Mouse (Mus musculus) kidney, postnatal 0 days (tissue): Measurements from ENCODE around the gene Rhbdf1. TPM values are rescaled to one million over a fixed set of nuclear protein-coding genes. Genes with fewer than 3 reads are reported as not detected.

Source experiments
- ATAC-seq: fragments of 200-750 bp; cut with Nextera tagmentation; replicated peaks from 2 replicates; pipeline ENCODE4 v1.8.0; 2017; ENCODE audit warnings: low read depth, moderate number of reproducible peaks, moderate TSS enrichment, moderate library complexity; ENCODE audit not compliant: low FRiP score
- DNase-seq: peaks from one replicate; pipeline ENCODE4 v3.0.0-alpha.2; 2016; ENCODE audit warnings: low spot score
- H3K27ac ChIP-seq: fragments of 300-500 bp; sonication (generic); 2 replicates; pipeline ENCODE4 v1.5.1; 2014; ENCODE audit warnings: mild to moderate bottlenecking
- H3K27me3 ChIP-seq: fragments of 300-500 bp; sonication (generic); 2 replicates; pipeline ENCODE4 v1.6.1; 2014; ENCODE audit warnings: low read length, mixed read lengths; ENCODE audit not compliant: insufficient read depth
- H3K36me3 ChIP-seq: fragments of 300-500 bp; sonication (generic); 2 replicates; pipeline ENCODE4 v1.6.1; 2014; ENCODE audit warnings: low read length, mixed read lengths; ENCODE audit not compliant: insufficient read depth
- H3K4me1 ChIP-seq: fragments of 300-500 bp; sonication (generic); replicated peaks from 2 replicates; pipeline ENCODE4 v1.6.1; 2014; ENCODE audit warnings: antibody characterized with exemption, low read length, mixed read lengths; ENCODE audit not compliant: insufficient read depth
- H3K4me2 ChIP-seq: fragments of 300-500 bp; sonication (generic); 2 replicates; pipeline ENCODE4 v1.6.1; 2014; ENCODE audit warnings: mild to moderate bottlenecking, low read length, moderate library complexity, mixed read lengths
- H3K4me3 ChIP-seq: fragments of 300-500 bp; sonication (generic); replicated peaks from 2 replicates; pipeline ENCODE4 v1.5.1; 2014; ENCODE audit warnings: low read depth, low read length
- H3K9ac ChIP-seq: fragments of 300-500 bp; sonication (generic); 2 replicates; pipeline ENCODE4 v1.6.1; 2014; ENCODE audit warnings: low read depth, low read length
- H3K9me3 ChIP-seq: fragments of 300-500 bp; sonication (generic); replicated peaks from 2 replicates; pipeline ENCODE4 v1.6.1; 2016; ENCODE audit warnings: low read length, inconsistent platforms, mixed read lengths
- CTCF ChIP-seq: IDR thresholded peaks from 2 replicates; pipeline ENCODE4 v1.5.1; 2016; ENCODE audit warnings: antibody characterized with exemption, low read depth, mild to moderate bottlenecking, moderate library complexity
- WGBS: fragments of 180-500 bp; shearing (Covaris S2); extraction: QIAGEN DNeasy Blood & Tissue Kit; methylation state at CpG from one replicate; pipeline ENCODE4 v1.1.7; 2014; 5-methylcytosine and 5-hydroxymethylcytosine counted together
- polyA plus RNA-seq: library from polyadenylated mRNA; unstranded; fragments of >200 nt; fragmentation: Nextera tagmentation; extraction: Ambion mirVana; gene quantifications from 2 replicates; pipeline ENCODE4 v1.2.1, GENCODE M21; 2015

Rhbdf1 gene
- polyA plus RNA-seq, 1 experiment from 2014 or later: 49.3 TPM

DNA sequence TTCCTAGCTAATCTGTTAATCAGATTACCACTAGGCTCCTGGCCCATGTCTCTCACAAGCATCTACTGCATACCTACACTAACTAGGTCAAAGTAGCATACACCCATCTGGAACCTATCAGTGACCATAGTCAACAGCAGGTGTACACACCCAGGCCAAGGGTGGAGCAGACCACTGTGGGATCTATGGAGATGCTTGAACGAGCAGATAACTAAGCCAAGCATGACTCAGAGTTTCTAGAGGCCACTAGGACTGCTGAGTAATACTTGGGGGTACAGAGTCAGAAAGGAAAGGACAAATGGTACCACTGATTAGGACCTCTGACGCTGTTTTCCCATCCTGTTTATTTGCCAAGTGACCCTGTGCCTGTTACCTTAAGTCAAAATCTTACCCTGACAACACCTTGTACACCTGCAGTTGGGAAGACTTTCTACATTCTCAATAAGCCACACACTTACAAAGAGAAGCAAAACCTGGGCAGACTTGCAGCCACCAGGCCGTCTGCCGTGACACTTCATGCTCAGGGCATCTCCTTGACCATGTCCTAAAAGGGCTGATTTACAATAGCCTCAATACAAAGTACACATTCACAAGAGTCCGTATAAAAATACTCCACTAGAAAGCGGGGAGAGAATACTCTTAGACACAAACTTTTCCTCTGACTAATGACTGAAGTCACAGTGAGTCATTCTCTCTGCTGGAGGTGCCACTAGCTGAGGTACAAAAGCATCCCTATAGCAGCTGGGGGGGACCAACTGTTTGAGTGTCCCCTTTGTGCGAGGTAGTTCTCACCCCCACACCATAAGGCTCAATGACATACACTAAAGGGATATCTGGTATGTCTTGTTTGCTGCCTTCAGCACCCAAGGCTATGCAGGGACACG lies 29.0 kb upstream of the Rhbdf1 start:
- ATAC-seq: no peak
- 81% methylated on average over 8 of the region's 8 CpGs for WGBS

DNA sequence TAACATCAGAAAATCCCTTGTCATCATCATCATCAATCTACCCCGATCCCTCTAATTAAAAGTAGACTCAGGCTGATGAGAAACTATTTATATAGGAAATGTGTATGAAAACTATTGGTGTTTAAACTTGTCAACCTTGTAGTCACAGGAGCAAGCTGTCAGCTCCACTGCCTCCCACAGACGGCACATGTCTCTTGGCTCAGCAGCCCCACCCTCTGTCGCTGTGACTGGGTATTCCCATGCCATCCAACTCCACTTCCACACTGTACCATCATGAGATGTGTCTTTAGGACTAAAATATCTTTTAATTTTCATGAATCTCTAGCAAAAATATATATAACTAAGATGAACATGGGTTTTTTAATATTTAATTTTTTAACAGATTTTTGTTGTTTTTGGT lies 26.2 kb upstream of the Rhbdf1 start:
- H3K9me3 ChIP-seq: no peaks in the 10 kb centered on the region
- H3K4me1 ChIP-seq: peaks cover 10% of the 10 kb centered on the region
- no peaks in the 10 kb centered on the region for H3K27me3 ChIP-seq
- no peak overlapping the region for H3K4me3 ChIP-seq
- H3K9ac ChIP-seq: no peak overlapping the region
- ATAC-seq: no peak
- no peak overlapping the region for H3K27ac ChIP-seq
- no peak overlapping the region for H3K4me2 ChIP-seq
- H3K36me3 ChIP-seq: peaks cover 17% of the 10 kb centered on the region
- DNase-seq: no peak
- TF ChIP-seq CTCF: no peak
- WGBS: 68% methylated on average over 3 of the region's 3 CpGs

More for the DNA sequence above, 29.0 kb upstream of the Rhbdf1 start:
- no peak for DNase-seq
- H3K9me3 ChIP-seq: no peaks in the 10 kb centered on the region
- H3K36me3 ChIP-seq: peaks cover 30% of the 10 kb centered on the region
- no peak overlapping the region for H3K4me2 ChIP-seq
- no peak for TF ChIP-seq CTCF
- no peaks in the 10 kb centered on the region for H3K27me3 ChIP-seq
- H3K4me1 ChIP-seq: no peaks in the 10 kb centered on the region
- H3K4me3 ChIP-seq: no peak overlapping the region
- no peak overlapping the region for H3K9ac ChIP-seq
- no peak overlapping the region for H3K27ac ChIP-seq

DNA sequence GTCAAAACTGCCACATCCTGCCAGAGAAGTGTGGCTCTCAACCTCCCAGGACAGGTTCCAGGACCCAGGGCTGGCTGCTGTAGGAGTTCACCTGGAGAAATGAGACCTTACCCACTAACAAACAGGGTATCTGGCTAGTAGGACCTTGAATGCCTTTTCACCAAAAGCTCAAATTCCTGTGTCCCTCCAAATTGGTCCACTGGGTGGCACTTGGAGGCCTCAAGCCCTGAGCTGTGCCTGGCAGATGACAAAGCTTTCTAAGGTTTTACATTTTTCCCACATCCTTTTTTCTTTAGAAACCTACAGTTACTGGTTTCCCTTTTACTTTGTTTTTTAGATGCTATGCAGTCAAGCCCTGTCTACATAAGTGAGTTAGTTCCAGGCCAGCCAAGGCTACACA lies 25.0 kb upstream of the Rhbdf1 start:
- no peak overlapping the region for H3K27ac ChIP-seq
- peaks cover 12% of the 10 kb centered on the region for H3K4me1 ChIP-seq
- no peaks in the 10 kb centered on the region for H3K9me3 ChIP-seq
- no peaks in the 10 kb centered on the region for H3K27me3 ChIP-seq
- no peak for DNase-seq
- H3K9ac ChIP-seq: no peak overlapping the region
- no peak overlapping the region for H3K4me3 ChIP-seq
- no peak overlapping the region for H3K4me2 ChIP-seq
- TF ChIP-seq CTCF: peak; percentile 55
- no peak for ATAC-seq
- peaks cover 16% of the 10 kb centered on the region for H3K36me3 ChIP-seq

DNA sequence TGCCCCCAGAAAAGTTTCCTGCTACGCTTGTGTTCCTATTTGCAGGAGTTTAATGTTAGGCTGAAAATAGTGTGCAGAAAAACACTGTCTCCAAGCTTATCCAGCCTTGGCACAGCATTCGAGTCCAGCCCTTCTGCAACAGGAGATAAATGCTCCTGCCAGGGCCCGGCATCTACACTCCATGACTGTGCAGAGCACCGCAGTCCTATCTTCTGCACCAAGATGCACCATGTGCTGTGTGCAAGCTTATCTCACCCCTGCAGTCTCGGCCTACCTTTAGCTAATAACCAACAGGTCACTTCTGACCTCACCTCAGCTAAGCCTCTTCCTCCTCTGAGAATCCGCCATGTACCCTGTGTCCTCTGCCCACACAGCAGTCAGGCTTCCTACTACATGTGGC lies 23.5 kb upstream of the Rhbdf1 start:
- H3K36me3 ChIP-seq: peaks cover 20% of the 10 kb centered on the region
- H3K27me3 ChIP-seq: no peaks in the 10 kb centered on the region
- H3K4me1 ChIP-seq: peaks cover 12% of the 10 kb centered on the region
- no peak overlapping the region for H3K4me2 ChIP-seq
- no peak overlapping the region for H3K4me3 ChIP-seq
- WGBS: 94% methylated on average over 6 of the region's 6 CpGs
- ATAC-seq (no peak), DNase-seq (no peak)
- no peak overlapping the region for H3K27ac ChIP-seq
- TF ChIP-seq CTCF: no peak
- no peak overlapping the region for H3K9ac ChIP-seq
- H3K9me3 ChIP-seq: no peaks in the 10 kb centered on the region

DNA sequence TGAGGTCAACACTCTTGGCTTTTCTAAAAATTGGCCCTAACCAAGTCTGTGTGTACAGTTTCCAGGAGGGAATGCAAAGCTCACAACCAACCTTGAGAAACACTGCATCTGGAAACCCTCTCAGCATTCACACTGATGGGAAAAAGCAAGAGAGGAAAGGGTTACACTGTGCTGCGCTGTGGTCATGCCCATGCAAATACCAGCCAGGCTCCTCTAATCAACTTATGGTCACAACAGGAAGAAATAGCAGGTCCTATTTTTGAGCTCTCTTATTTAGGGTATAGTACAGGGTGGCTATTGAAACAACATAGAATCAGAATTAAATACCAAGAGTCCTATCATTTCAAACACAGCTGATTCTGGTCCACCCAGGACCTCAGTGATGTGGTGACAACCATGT lies 22.5 kb upstream of the Rhbdf1 start:
- Histone ChIP-seq H3K9me3 (no peaks in the 10 kb centered on the region), H3K36me3 (peaks cover 20% of the 10 kb centered on the region), H3K4me1 (peaks cover 12% of the 10 kb centered on the region), H3K9ac (no peak overlapping the region), H3K4me3 (no peak overlapping the region), H3K4me2 (no peak overlapping the region), H3K27ac (peak overlapping the region; percentile 77), H3K27me3 (no peaks in the 10 kb centered on the region)
- 80% methylated on average over 1 of the region's 1 CpGs for WGBS
- no peak for ATAC-seq
- DNase-seq: no peak
- no peak for TF ChIP-seq CTCF

DNA sequence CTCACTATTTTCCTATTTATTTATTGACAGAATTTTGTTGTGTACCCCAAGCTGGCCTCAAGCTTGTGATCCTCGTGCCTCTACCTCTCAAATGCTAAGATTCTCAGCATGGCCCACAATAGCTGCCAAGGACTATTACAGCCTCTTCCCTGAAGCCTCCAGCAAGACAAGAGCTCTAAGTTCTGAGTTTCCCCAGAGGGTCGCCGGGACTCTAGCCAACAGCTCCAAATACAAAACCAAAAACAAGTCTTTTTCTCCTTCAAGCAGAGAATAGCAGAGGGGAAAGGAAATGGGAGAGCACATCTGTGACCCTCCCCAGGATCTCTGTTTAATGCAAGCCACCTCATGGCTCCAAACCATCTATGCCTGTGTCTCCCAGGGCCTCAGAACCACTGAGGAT lies 22.0 kb upstream of the Rhbdf1 start:
- no peak for TF ChIP-seq CTCF
- Histone ChIP-seq H3K27ac (peak overlapping the region; percentile 77), H3K9ac (no peak overlapping the region), H3K4me3 (no peak overlapping the region), H3K36me3 (peaks cover 21% of the 10 kb centered on the region), H3K27me3 (no peaks in the 10 kb centered on the region), H3K4me2 (0 out of 2 replicates have a peak overlapping the region, but pooled peaks have one; percentile 10), H3K4me1 (peaks cover 12% of the 10 kb centered on the region), H3K9me3 (no peaks in the 10 kb centered on the region)
- WGBS: 70% methylated on average over 3 of the region's 3 CpGs
- ATAC-seq (no peak), DNase-seq (peak; percentile 38)
